Mouse (Mus musculus) MEL (cell line): ENCODE results near the gene Polr1d. TPM values are rescaled to one million over a fixed set of nuclear protein-coding genes. Genes with fewer than 3 reads are reported as not detected.
A peak's percentile ranks its signal among the peaks of the same experiment; 100 is the strongest.

Source experiments
- DNase-seq: peaks from one replicate; pipeline ENCODE4 v3.0.0; 2011; ENCODE audit warnings: low read depth, low spot score
- H3K27ac ChIP-seq: 2 replicates; pipeline ENCODE4 v1.5.1; 2012; ENCODE audit warnings: low read depth, mild to moderate bottlenecking, control low read depth, low read length, moderate library complexity; ENCODE audit not compliant: control insufficient read depth
- H3K27me3 ChIP-seq, 2 experiments: fragments of 150-350 bp in 1 of 2; sonication (generic) in 1 of 2; 2 replicates each; pipeline ENCODE4 v1.6.1; 2012; ENCODE audit warnings: low read length in 2 of 2, mild to moderate bottlenecking in 2 of 2, improper control_type of control experiment in 1 of 2, moderate library complexity in 1 of 2; ENCODE audit not compliant: insufficient read depth in 2 of 2, control insufficient read depth in 1 of 2
- H3K36me3 ChIP-seq, 2 experiments: 2 replicates each; pipeline ENCODE4 v1.6.1; 2012 to 2014; ENCODE audit warnings: low read length in 2 of 2, improper control_type of control experiment in 1 of 2, inconsistent platforms in 1 of 2, mild to moderate bottlenecking in 1 of 2; ENCODE audit not compliant: insufficient read depth in 2 of 2, control insufficient read depth in 1 of 2
- H3K4me1 ChIP-seq, 2 experiments: fragments of 150-350 bp in 1 of 2; sonication (generic) in 1 of 2; 2 replicates each; pipeline ENCODE4 v1.6.1; 2012; ENCODE audit warnings: low read length in 2 of 2, improper control_type of control experiment in 1 of 2, mild to moderate bottlenecking in 1 of 2; ENCODE audit not compliant: insufficient read depth in 2 of 2, control insufficient read depth in 1 of 2
- H3K4me3 ChIP-seq, 2 experiments: fragments of 150-350 bp in 1 of 2; sonication (generic) in 1 of 2; 2 replicates each; pipeline ENCODE4 v1.5.1; 2012; ENCODE audit warnings: low read depth in 2 of 2, low read length in 2 of 2, mild to moderate bottlenecking in 2 of 2, moderate library complexity in 2 of 2, control low read depth in 1 of 2, improper control_type of control experiment in 1 of 2; ENCODE audit not compliant: control insufficient read depth in 1 of 2, insufficient read depth in 1 of 2
- H3K79me2 ChIP-seq: 2 replicates; pipeline ENCODE4 v1.6.1; 2012; ENCODE audit warnings: mild to moderate bottlenecking, low read length, moderate library complexity; ENCODE audit not compliant: control insufficient read depth, poor library complexity, insufficient read depth
- H3K9ac ChIP-seq: 2 replicates; pipeline ENCODE4 v1.6.1; 2012; ENCODE audit warnings: low read depth, mild to moderate bottlenecking, control low read depth, low read length, moderate library complexity; ENCODE audit not compliant: control insufficient read depth, poor library complexity, severe bottlenecking
- H3K9me3 ChIP-seq: fragments of 150-350 bp; sonication (generic); replicated peaks from 2 replicates; pipeline ENCODE4 v1.6.1; 2012; ENCODE audit warnings: mild to moderate bottlenecking, low read length, improper control_type of control experiment, moderate library complexity; ENCODE audit not compliant: insufficient read depth
- CTCF ChIP-seq, 3 experiments: IDR thresholded peaks in 2 of 3; conservative IDR thresholded peaks in 1 of 3; 2 replicates each; pipeline ENCODE4 v1.5.1; 2011 to 2012; ENCODE audit warnings: low read length in 3 of 3, low read depth in 2 of 3, mild to moderate bottlenecking in 2 of 3, improper control_type of control experiment in 1 of 3, inconsistent platforms in 1 of 3, mixed read lengths in 1 of 3, moderate library complexity in 1 of 3; ENCODE audit not compliant: control insufficient read depth in 1 of 3, insufficient read depth in 1 of 3, poor library complexity in 1 of 3, severe bottlenecking in 1 of 3
- E2F4 ChIP-seq: IDR thresholded peaks from 2 replicates; pipeline ENCODE4 v1.6.1; 2011; ENCODE audit warnings: low read depth, low read length, improper control_type of control experiment, borderline replicate concordance
- EP300 ChIP-seq, 2 experiments: IDR thresholded peaks; 2 replicates each; pipeline ENCODE4 v1.6.1; 2011; ENCODE audit warnings: improper control_type of control experiment in 2 of 2, low read length in 2 of 2, low read depth in 1 of 2, mild to moderate bottlenecking in 1 of 2
- ETS1 ChIP-seq: IDR thresholded peaks from 2 replicates; pipeline ENCODE4 v1.6.1; 2012; ENCODE audit warnings: low read depth, mild to moderate bottlenecking, inconsistent platforms, low read length, improper control_type of control experiment, moderate library complexity
- GABPA ChIP-seq: IDR thresholded peaks from 2 replicates; pipeline ENCODE4 v1.6.1; 2012; ENCODE audit warnings: low read depth, mild to moderate bottlenecking, inconsistent platforms, low read length, improper control_type of control experiment, moderate library complexity
- HCFC1 ChIP-seq: IDR thresholded peaks from 2 replicates; pipeline ENCODE4 v1.6.1; 2012; ENCODE audit warnings: low read depth, mild to moderate bottlenecking, inconsistent platforms, low read length, improper control_type of control experiment, moderate library complexity
- JUND ChIP-seq: IDR thresholded peaks from 2 replicates; pipeline ENCODE4 v1.6.1; 2011; ENCODE audit warnings: low read depth, mild to moderate bottlenecking, improper control_type of control experiment, low read length
- MAFK ChIP-seq: IDR thresholded peaks from 2 replicates; pipeline ENCODE4 v1.6.1; 2011; ENCODE audit warnings: low read depth, mild to moderate bottlenecking, low read length, improper control_type of control experiment, borderline replicate concordance
- MEF2A ChIP-seq: IDR thresholded peaks from 2 replicates; pipeline ENCODE4 v1.6.1; 2014; ENCODE audit warnings: low read depth, mild to moderate bottlenecking, inconsistent platforms, low read length, improper control_type of control experiment; ENCODE audit not compliant: poor library complexity, insufficient replicate concordance, severe bottlenecking; ENCODE audit errors: extremely low read depth
- MXI1 ChIP-seq: IDR thresholded peaks from 2 replicates; pipeline ENCODE4 v1.6.1; 2011; ENCODE audit warnings: mild to moderate bottlenecking, low read depth, low read length, improper control_type of control experiment
- MYB ChIP-seq: IDR thresholded peaks from 2 replicates; pipeline ENCODE4 v1.6.1; 2011; ENCODE audit warnings: mild to moderate bottlenecking, low read depth, low read length, improper control_type of control experiment
- MYC ChIP-seq: IDR thresholded peaks from 2 replicates; pipeline ENCODE4 v1.6.1; 2011; ENCODE audit warnings: low read depth, mild to moderate bottlenecking, low read length, improper control_type of control experiment, moderate library complexity
- NELFE ChIP-seq: IDR thresholded peaks from 2 replicates; pipeline ENCODE4 v1.6.1; 2011; ENCODE audit warnings: low read depth, low read length, improper control_type of control experiment
- NRF1 ChIP-seq: IDR thresholded peaks from 2 replicates; pipeline ENCODE4 v1.6.1; 2014; ENCODE audit warnings: low read depth, mild to moderate bottlenecking, inconsistent platforms, low read length, improper control_type of control experiment, moderate library complexity; ENCODE audit not compliant: poor library complexity, insufficient read depth, severe bottlenecking
- POLR2AphosphoS2 ChIP-seq: IDR thresholded peaks from 2 replicates; pipeline ENCODE4 v1.6.1; 2011; ENCODE audit warnings: low read length, improper control_type of control experiment
- POLR2AphosphoS5 ChIP-seq: IDR thresholded peaks from 2 replicates; pipeline ENCODE4 v1.6.1; 2012; ENCODE audit warnings: low read depth, borderline replicate concordance, mild to moderate bottlenecking, inconsistent platforms, low read length, moderate library complexity, mixed read lengths
- TAL1 ChIP-seq: IDR thresholded peaks from 2 replicates; pipeline ENCODE4 v1.6.1; 2012; ENCODE audit warnings: mild to moderate bottlenecking, inconsistent platforms, low read length, moderate library complexity, mixed read lengths
- TBP ChIP-seq: IDR thresholded peaks from 2 replicates; pipeline ENCODE4 v1.8.0; 2011; ENCODE audit warnings: low read depth, low read length, improper control_type of control experiment
- ZC3H11A ChIP-seq: IDR thresholded peaks from 2 replicates; pipeline ENCODE4 v1.6.1; 2012; ENCODE audit warnings: low read depth, mild to moderate bottlenecking, inconsistent platforms, low read length, improper control_type of control experiment
- ZKSCAN1 ChIP-seq: IDR thresholded peaks from 2 replicates; pipeline ENCODE4 v1.6.1; 2012; ENCODE audit warnings: low read depth, mild to moderate bottlenecking, inconsistent platforms, low read length, improper control_type of control experiment, moderate library complexity
- ZNF384 ChIP-seq: IDR thresholded peaks from 2 replicates; pipeline ENCODE4 v1.6.1; 2012; ENCODE audit warnings: low read depth, mild to moderate bottlenecking, inconsistent platforms, low read length, improper control_type of control experiment
- polyA plus RNA-seq, 2 experiments: library from polyadenylated mRNA; stranded (reverse) in 1 of 2; unstranded in 1 of 2; fragments of >175 nt in 1 of 2; fragments of >200 nt in 1 of 2; gene quantifications; 2 replicates each; pipeline versions ENCODE4 v1.2.1 to v1.2.4; 2012; ENCODE audit warnings: low replicate concordance in 2 of 2, low read depth in 1 of 2; ENCODE audit not compliant: insufficient read length in 2 of 2, insufficient read depth in 1 of 2, missing spikeins in 1 of 2
- total RNA-seq: library from RNA; depleted of rRNA; stranded (reverse); fragments of 300-350 nt; gene quantifications from 2 replicates; pipeline ENCODE4 v1.2.3, GENCODE M21; 2012

Gene Polr1d
- total and polyA plus RNA-seq, 3 experiments, result 185 to 506 (median 388) TPM

DNA sequence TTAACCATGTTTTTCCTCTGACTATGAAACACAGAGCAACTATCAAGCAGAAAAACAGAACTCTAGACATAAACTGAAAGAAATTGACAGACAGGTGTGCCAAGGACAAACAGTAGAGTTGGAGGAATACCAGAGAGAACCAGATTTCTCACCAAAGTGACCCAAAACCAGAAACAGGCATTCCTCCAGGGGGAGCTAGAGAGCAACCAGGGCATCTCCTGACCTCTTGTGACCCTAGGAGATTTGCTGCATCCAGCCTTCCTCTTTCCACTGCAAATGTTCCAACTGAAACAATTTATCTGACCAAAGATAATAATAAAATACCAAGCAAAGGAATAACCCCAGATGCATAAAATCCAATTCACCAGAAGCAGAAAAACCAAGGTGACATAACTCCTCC lies 70.5 kb downstream of the Polr1d start:
- Histone ChIP-seq H3K4me3 (no peak overlapping the region), H3K36me3 (no peaks in the 10 kb centered on the region), H3K9me3 (no peaks in the 10 kb centered on the region), H3K9ac (no peak overlapping the region), H3K4me1 (no peaks in the 10 kb centered on the region), H3K27me3 (no peaks in the 10 kb centered on the region), H3K79me2 (no peaks in the 10 kb centered on the region), H3K27ac (no peak overlapping the region)
- TF ChIP-seq ZC3H11A (no peak), ZNF384 (no peak), HCFC1 (no peak), NELFE (no peak), MYC (no peak), NRF1 (no peak), CTCF (IDR thresholded peaks at IDR 0.05 in 2 of 3, conservative IDR thresholded peaks at IDR 0.05 in 1 of 3; ENCODE audit: control insufficient read depth in 1 of 3, insufficient read depth in 1 of 3, low read depth in 2 of 3, low read length in 3 of 3, poor library complexity in 1 of 3, severe bottlenecking in 1 of 3) (peak; percentile 36 to 63 (median 44)), MYB (no peak)
- DNase-seq, result no peak

DNA sequence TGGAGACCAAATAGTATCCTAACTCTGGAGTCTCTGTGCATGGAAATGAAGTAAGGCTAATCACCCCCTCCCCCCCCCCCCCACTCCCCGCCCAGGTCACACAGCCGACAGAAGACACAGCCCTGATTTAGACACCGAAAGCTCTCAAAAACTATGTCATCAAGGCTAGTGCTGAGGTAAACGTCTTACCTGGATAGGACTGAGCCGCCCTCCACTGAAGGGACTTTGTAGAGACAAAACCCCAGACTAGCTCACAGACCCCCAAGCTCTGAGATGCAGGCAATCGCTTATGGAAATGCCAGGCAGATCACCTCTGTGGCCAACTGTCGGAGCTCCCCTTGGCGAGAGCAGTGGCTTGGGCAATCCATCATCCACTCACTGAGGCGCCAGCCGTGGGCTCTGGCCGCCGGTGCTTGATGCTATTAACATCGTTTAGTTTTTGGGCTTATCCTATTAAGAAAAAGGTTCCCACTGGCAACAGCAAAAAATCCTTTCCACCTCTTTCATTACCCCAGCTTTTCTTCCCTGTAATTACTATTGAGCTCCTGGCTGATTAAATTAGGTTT lies 78.0 kb downstream of the Polr1d start:
- H3K79me2 ChIP-seq, result no peaks in the 10 kb centered on the region
- H3K36me3 ChIP-seq, result no peaks in the 10 kb centered on the region
- H3K27ac ChIP-seq, result no peak overlapping the region
- H3K9ac ChIP-seq, result no peak overlapping the region
- no peak for TF ChIP-seq MAFK
- no peak for TF ChIP-seq MXI1
- no peak for TF ChIP-seq ETS1
- TF ChIP-seq TAL1, result no peak
- TF ChIP-seq, all 39 proteins: peak for 0
- DNase-seq, result no peak
- H3K9me3 ChIP-seq, result no peaks in the 10 kb centered on the region
- H3K4me1 ChIP-seq, result no peaks in the 10 kb centered on the region
- no peaks in the 10 kb centered on the region for H3K27me3 ChIP-seq
- H3K4me3 ChIP-seq, result no peak overlapping the region

DNA sequence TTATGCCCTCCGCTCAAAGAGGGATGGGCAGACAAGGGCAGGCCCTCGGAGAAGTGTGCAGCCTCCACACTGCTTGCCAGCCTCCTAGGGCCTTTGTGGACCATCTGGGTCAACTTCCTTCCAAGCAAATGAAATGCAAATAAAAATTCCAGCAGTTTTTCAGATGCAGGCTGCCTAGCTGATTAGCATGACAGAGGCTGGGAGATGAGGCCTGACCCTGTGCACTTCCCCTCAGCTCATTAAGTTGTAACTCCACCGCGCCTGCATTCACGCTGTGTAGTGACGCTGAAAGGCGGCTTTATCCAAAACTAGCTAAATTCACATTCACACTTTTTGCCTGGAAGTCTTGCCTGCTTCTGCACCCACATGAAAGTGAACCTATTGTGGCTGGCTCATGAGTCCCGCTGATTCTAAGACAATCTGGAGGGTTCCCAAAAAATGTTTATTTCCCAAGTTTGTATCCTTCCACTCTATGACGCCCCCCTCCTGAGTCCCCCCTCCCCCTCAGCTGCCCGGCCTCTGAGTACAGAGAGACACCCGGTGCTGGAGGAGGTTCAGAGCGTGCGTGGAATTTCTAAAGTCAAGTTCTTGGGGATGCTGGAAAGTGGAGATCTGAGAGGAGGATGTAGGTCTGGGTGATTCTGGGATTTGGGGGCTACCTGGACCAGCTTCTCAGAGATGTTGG lies 78.7 kb downstream of the Polr1d start:
- Histone ChIP-seq H3K27me3 (no peaks in the 10 kb centered on the region), H3K4me1 (no peaks in the 10 kb centered on the region), H3K27ac (no peak overlapping the region), H3K79me2 (no peaks in the 10 kb centered on the region), H3K36me3 (no peaks in the 10 kb centered on the region), H3K9me3 (no peaks in the 10 kb centered on the region), H3K4me3 (no peak overlapping the region), H3K9ac (no peak overlapping the region)
- no peak for DNase-seq
- TF ChIP-seq TBP (no peak), POLR2AphosphoS5 (no peak), GABPA (no peak), ZKSCAN1 (no peak), ZC3H11A (no peak), MXI1 (no peak), POLR2AphosphoS2 (no peak), JUND (no peak), ZNF384 (no peak), MYB (no peak), EP300 (IDR thresholded peaks at IDR 0.05; ENCODE audit: low read depth in 1 of 2, low read length in 2 of 2) (no peak), MEF2A (no peak), TAL1 (no peak), E2F4 (no peak), NELFE (no peak)
